Mouse (Mus musculus) brain, embryonic 14.5 days (tissue): ENCODE measurements at regions not wholly inside any gene's neighbourhood (a gene's known extent, or its start where the extent isn't known, plus 50 kb on each side); places are given as distances from the start of the nearest gene placed in this dataset.

Experiments used
- DNase-seq: peaks from one replicate; pipeline ENCODE4 v3.0.0-alpha.2; 2011; ENCODE audit warnings: low read depth
- CTCF ChIP-seq: fragments of 200-500 bp; IDR thresholded peaks from 2 replicates; pipeline ENCODE4 v1.5.1; 2012; ENCODE audit warnings: inconsistent platforms, mild to moderate bottlenecking, moderate library complexity, borderline replicate concordance; ENCODE audit not compliant: insufficient read depth, insufficient read length; ENCODE audit errors: extremely low read depth
- POLR2A ChIP-seq: fragments of 200-500 bp; IDR thresholded peaks from 2 replicates; pipeline ENCODE4 v1.6.1; 2012; ENCODE audit warnings: mild to moderate bottlenecking, inconsistent platforms, borderline replicate concordance; ENCODE audit not compliant: poor library complexity, insufficient read depth, insufficient read length, severe bottlenecking; ENCODE audit errors: extremely low read depth

- no peak for TF ChIP-seq CTCF
- TF ChIP-seq POLR2A = no peak
- no peak for DNase-seq
These were observed 90.6 kb upstream of the Sesn3 start for GRCm38 (mm10) chr9:14184261-14184660.

GRCm38 (mm10) chr9:14185681-14186080 lies 89.2 kb upstream of the Sesn3 start:
- no peak for DNase-seq
- TF ChIP-seq CTCF = no peak
- no peak for TF ChIP-seq POLR2A

GRCm38 (mm10) chr9:14187753-14188152 lies 87.1 kb upstream of the Sesn3 start:
- TF ChIP-seq CTCF = no peak
- TF ChIP-seq POLR2A = no peak
- DNase-seq = no peak

- TF ChIP-seq POLR2A = no peak
- TF ChIP-seq CTCF = no peak
- no peak for DNase-seq
These were observed 86.4 kb upstream of the Sesn3 start for GRCm38 (mm10) chr9:14188504-14188903.

- no peak for TF ChIP-seq CTCF
- DNase-seq = no peak
These were observed 84.2 kb upstream of the Sesn3 start for GRCm38 (mm10) chr9:14190660-14191059.

- no peak for DNase-seq
- TF ChIP-seq POLR2A (no peak), CTCF (no peak)
These were observed 80.1 kb upstream of the Sesn3 start for GRCm38 (mm10) chr9:14194748-14195147.

GRCm38 (mm10) chr9:14199116-14199515 lies 75.8 kb upstream of the Sesn3 start:
- TF ChIP-seq POLR2A (no peak), CTCF (no peak)
- no peak for DNase-seq

- TF ChIP-seq POLR2A (no peak), CTCF (no peak)
- no peak for DNase-seq
These were observed 74.7 kb upstream of the Sesn3 start for GRCm38 (mm10) chr9:14199983-14200700.

- DNase-seq = no peak
- TF ChIP-seq POLR2A = no peak
- no peak for TF ChIP-seq CTCF
These were observed 74.0 kb upstream of the Sesn3 start for GRCm38 (mm10) chr9:14200852-14201251.

GRCm38 (mm10) chr9:14202551-14203306 lies 72.1 kb upstream of the Sesn3 start:
- TF ChIP-seq POLR2A (no peak), CTCF (no peak)
- peak; percentile 49 for DNase-seq

GRCm38 (mm10) chr9:14203307-14203695 lies 71.6 kb upstream of the Sesn3 start:
- TF ChIP-seq POLR2A (no peak), CTCF (no peak)

GRCm38 (mm10) chr9:14203768-14204416 lies 71.0 kb upstream of the Sesn3 start:
- TF ChIP-seq POLR2A = no peak
- TF ChIP-seq CTCF = no peak

More at GRCm38 (mm10) chr9:14203307-14203695, 71.6 kb upstream of the Sesn3 start:
- no peak for DNase-seq

GRCm38 (mm10) chr9:14204817-14205216 lies 70.0 kb upstream of the Sesn3 start:
- DNase-seq = no peak
- TF ChIP-seq POLR2A (no peak), CTCF (no peak)

More at GRCm38 (mm10) chr9:14203768-14204416, 71.0 kb upstream of the Sesn3 start:
- DNase-seq = no peak
